Mouse (Mus musculus) bone marrow, adult 2 months (tissue): ENCODE results near the gene Prkn.

Source experiments
- CTCF ChIP-seq: fragments of 200-500 bp; IDR thresholded peaks from 2 replicates; pipeline ENCODE4 v1.5.1; 2011; ENCODE audit warnings: low read length, control low read depth; ENCODE audit not compliant: control insufficient read depth, insufficient read depth
- POLR2A ChIP-seq: fragments of 200-500 bp; IDR thresholded peaks from 2 replicates; pipeline ENCODE4 v1.6.1; 2011; ENCODE audit warnings: low read depth, mild to moderate bottlenecking, control low read depth, low read length, borderline replicate concordance; ENCODE audit not compliant: control insufficient read depth

- no peak for TF ChIP-seq CTCF
- no peak for TF ChIP-seq POLR2A
Measured at GRCm38 (mm10) chr17:11188494-11188893, 348.3 kb downstream of the Prkn start.
